Mouse (Mus musculus): ENCODE measurements at regions not wholly inside any gene's neighbourhood (a gene's known extent, or its start where the extent isn't known, plus 50 kb on each side); places are given as distances from the start of the nearest gene placed in this dataset.
A peak's percentile ranks its signal among the peaks of the same experiment; 100 is the strongest.

DNA sequence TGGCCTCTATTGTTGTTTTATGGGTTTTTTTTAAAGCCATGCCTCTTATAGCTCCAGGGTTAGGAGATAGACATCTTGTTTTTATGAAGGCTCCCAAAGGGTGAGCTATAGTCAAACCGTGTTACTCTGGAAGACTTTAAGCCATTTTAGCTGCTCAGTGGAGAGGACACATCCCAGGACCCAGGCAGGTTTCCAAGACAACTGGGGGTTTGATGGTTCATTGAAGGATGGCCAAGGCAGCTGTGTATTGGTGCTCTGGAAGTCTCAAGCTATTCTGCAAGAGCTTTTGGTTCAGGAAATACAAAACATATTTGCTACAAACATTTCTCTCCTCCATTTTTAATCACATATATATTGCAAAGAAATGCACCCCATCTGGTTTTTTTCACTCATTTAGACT, 708.7 kb downstream of the Gm826 start:
- no peak overlapping the region for H3K27ac ChIP-seq
- no peak overlapping the region for H3K4me3 ChIP-seq
- no peak overlapping the region for H3K4me2 ChIP-seq (replicated peaks)
- H3K9ac ChIP-seq, result no peak overlapping the region
- no peak for ATAC-seq (ENCODE audit: insufficient number of reproducible peaks, insufficient read depth, low FRiP score, low TSS enrichment)
- H3K36me3 ChIP-seq, result no peaks in the 10 kb centered on the region
- 55% methylated on average over 1 of the region's 1 CpGs for WGBS
- H3K27me3 ChIP-seq, result no peaks in the 10 kb centered on the region
- H3K4me1 ChIP-seq, result no peaks in the 10 kb centered on the region
- H3K9me3 ChIP-seq, result no peaks in the 10 kb centered on the region

DNA sequence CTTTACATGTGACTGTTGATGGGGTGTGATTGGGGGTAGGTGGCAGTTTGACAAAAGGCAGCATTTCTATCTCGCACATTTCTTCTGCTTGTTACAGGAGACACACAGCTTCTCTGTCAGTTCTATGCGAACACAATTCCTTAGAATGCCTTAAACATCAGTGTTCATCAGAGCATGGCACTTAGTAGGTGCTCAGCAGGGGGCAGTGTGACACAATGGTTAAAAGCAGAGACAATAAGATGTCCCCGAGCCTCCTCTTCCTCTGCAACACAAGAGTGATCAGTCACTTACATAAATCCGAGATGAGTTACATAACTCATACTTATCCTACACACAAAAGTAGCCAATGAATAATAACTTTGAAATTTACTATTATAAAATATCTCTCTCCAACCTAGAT, 688.1 kb downstream of the Gm826 start:
- WGBS, result 59% methylated on average over 4 of the region's 4 CpGs
- Histone ChIP-seq H3K27ac (no peak overlapping the region), H3K9me3 (no peaks in the 10 kb centered on the region), H3K4me1 (no peaks in the 10 kb centered on the region), H3K36me3 (no peaks in the 10 kb centered on the region), H3K9ac (no peak overlapping the region), H3K27me3 (no peaks in the 10 kb centered on the region), H3K4me3 (no peak overlapping the region), H3K4me2 (replicated peaks) (no peak overlapping the region)
- no peak for ATAC-seq (ENCODE audit: insufficient number of reproducible peaks, insufficient read depth, low FRiP score, low TSS enrichment)

DNA sequence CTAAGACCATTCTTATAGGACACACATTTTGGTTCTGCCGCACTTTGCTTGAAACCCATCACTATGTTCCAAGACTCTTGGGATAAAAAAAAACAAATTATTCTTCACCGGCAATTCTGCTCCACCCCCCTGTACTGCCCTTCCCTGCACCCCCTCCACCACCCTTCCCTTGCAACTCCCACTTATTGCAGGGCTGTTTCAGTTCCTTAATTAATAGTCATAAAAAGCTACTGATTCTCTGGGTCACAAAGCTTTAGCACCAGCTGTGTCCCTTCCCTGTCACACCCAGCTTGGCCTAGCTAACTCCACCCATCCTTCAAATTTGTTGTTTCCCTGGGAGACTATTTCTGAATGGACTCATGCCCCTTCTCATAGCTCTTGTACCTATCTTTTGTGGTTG, 687.4 kb downstream of the Gm826 start:
- no peaks in the 10 kb centered on the region for H3K9me3 ChIP-seq
- H3K27me3 ChIP-seq, result no peaks in the 10 kb centered on the region
- H3K9ac ChIP-seq, result no peak overlapping the region
- 91% methylated on average over 2 of the region's 2 CpGs for WGBS
- no peak overlapping the region for H3K27ac ChIP-seq
- H3K4me1 ChIP-seq, result no peaks in the 10 kb centered on the region
- no peak overlapping the region for H3K4me3 ChIP-seq
- no peak overlapping the region for H3K4me2 ChIP-seq (replicated peaks)
- H3K36me3 ChIP-seq, result no peaks in the 10 kb centered on the region
- no peak for ATAC-seq (ENCODE audit: insufficient number of reproducible peaks, insufficient read depth, low FRiP score, low TSS enrichment)

- H3K9ac ChIP-seq, result no peak overlapping the region
- WGBS, result 51% methylated on average over 3 of the region's 3 CpGs
- H3K36me3 ChIP-seq, result no peaks in the 10 kb centered on the region
- H3K4me2 ChIP-seq (replicated peaks), result no peak overlapping the region
- peaks cover 5% of the 10 kb centered on the region; the same call in 1 of the 2 replicates for H3K4me1 ChIP-seq
- no peak for ATAC-seq (ENCODE audit: insufficient number of reproducible peaks, insufficient read depth, low FRiP score, low TSS enrichment)
- no peak overlapping the region for H3K4me3 ChIP-seq
- H3K27me3 ChIP-seq, result no peaks in the 10 kb centered on the region
- 0 out of 2 replicates have a peak overlapping the region, but pooled peaks have one; percentile 46 for H3K27ac ChIP-seq
- no peaks in the 10 kb centered on the region for H3K9me3 ChIP-seq
These were observed 681.7 kb downstream of the Gm826 start for GRCm38 (mm10) chr2:159652243-159652642.

DNA sequence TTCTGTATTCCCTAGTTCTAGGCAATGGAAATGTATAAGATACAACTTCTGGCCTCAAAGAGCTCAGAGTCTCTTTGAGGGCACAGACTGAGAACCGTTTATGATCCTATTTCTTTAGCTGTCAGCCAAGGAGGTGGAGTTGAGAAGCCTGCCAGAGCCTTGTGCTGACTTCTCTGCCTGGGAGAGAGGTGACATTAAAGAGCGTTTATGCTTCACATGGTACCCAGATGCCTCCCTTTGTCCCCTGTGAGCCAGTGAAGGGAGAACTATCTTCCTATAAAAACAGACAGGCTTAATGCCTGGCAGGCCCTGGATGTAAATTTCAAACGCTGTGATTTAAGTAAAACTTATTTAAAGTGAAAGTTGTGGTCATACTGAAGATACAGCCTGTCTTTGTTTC, 657.1 kb downstream of the Gm826 start:
- Histone ChIP-seq H3K27ac (no peak overlapping the region), H3K27me3 (no peaks in the 10 kb centered on the region), H3K4me3 (no peak overlapping the region), H3K4me2 (replicated peaks) (no peak overlapping the region), H3K4me1 (no peaks in the 10 kb centered on the region), H3K36me3 (no peaks in the 10 kb centered on the region), H3K9me3 (no peaks in the 10 kb centered on the region), H3K9ac (no peak overlapping the region)
- WGBS, result 31% methylated on average over 3 of the region's 3 CpGs
- ATAC-seq (ENCODE audit: insufficient number of reproducible peaks, insufficient read depth, low FRiP score, low TSS enrichment), result no peak

DNA sequence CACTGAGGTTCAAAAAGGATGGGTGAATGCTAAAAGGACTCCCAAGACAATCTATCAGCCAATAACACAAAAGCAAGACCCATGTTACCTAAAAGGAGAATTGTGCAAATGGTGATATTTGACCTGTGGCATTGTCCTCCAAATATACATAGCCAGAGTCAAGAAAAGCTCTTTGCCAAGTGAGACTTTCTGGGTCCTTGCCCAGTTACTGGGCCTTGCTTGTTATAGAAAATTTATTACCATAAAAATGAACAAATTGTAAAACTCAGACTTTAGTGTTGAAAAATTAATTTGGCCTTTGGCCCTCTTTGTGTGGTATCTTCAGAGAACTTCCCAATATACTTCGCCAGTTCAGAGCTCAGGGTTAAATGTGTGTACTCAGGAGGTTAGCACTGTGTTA, 653.3 kb downstream of the Gm826 start:
- H3K9ac ChIP-seq, result no peak overlapping the region
- ATAC-seq (ENCODE audit: insufficient number of reproducible peaks, insufficient read depth, low FRiP score, low TSS enrichment), result no peak
- H3K27me3 ChIP-seq, result no peaks in the 10 kb centered on the region
- no peaks in the 10 kb centered on the region for H3K9me3 ChIP-seq
- no peak overlapping the region for H3K4me3 ChIP-seq
- H3K4me1 ChIP-seq, result no peaks in the 10 kb centered on the region
- no peak overlapping the region for H3K4me2 ChIP-seq (replicated peaks)
- no peaks in the 10 kb centered on the region for H3K36me3 ChIP-seq
- no peak overlapping the region for H3K27ac ChIP-seq
- 81% methylated on average over 1 of the region's 1 CpGs for WGBS

DNA sequence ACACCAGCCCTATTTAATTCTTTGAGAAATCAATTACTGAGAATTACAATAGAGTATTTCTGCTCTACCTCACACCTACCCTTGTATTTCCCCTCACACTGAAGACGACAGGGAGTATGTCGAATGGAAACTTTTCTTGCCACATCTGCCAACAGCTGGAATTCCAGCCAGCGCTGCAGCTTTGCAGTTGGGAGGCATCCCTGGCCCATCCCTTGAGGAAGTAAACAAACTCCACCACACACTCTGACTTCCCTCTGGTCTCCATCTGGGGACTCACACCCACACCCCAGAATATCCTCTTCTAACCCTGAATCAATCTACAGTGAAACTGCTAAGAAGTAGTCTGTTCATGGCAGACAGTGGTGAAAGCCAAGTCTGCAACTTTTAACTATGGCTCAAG, 630.9 kb downstream of the Gm826 start:
- H3K9ac ChIP-seq, result no peak overlapping the region
- no peak overlapping the region for H3K4me3 ChIP-seq
- H3K27me3 ChIP-seq, result no peaks in the 10 kb centered on the region
- no peak for ATAC-seq (ENCODE audit: insufficient number of reproducible peaks, insufficient read depth, low FRiP score, low TSS enrichment)
- no peak overlapping the region for H3K27ac ChIP-seq
- H3K4me1 ChIP-seq, result no peaks in the 10 kb centered on the region
- WGBS, result 73% methylated on average over 3 of the region's 3 CpGs
- H3K36me3 ChIP-seq, result no peaks in the 10 kb centered on the region
- no peak overlapping the region for H3K4me2 ChIP-seq (replicated peaks)
- H3K9me3 ChIP-seq, result 0 out of 2 replicates have a peak, but pooled peaks cover 4% of the 10 kb centered on the region

- H3K27ac ChIP-seq, result no peak overlapping the region
- no peaks in the 10 kb centered on the region for H3K36me3 ChIP-seq
- H3K9me3 ChIP-seq, result no peaks in the 10 kb centered on the region
- H3K4me1 ChIP-seq, result no peaks in the 10 kb centered on the region
- H3K4me2 ChIP-seq (replicated peaks), result no peak overlapping the region
- no peaks in the 10 kb centered on the region for H3K27me3 ChIP-seq
- no peak overlapping the region for H3K4me3 ChIP-seq
- no peak for ATAC-seq (ENCODE audit: insufficient number of reproducible peaks, insufficient read depth, low FRiP score, low TSS enrichment)
- no peak overlapping the region for H3K9ac ChIP-seq
- WGBS, result 80% methylated on average over 2 of the region's 2 CpGs
These were observed 625.8 kb downstream of the Gm826 start for GRCm38 (mm10) chr2:159708141-159708540.

- H3K27ac ChIP-seq, result no peak overlapping the region
- no peaks in the 10 kb centered on the region for H3K27me3 ChIP-seq
- no peak for ATAC-seq (ENCODE audit: insufficient number of reproducible peaks, insufficient read depth, low FRiP score, low TSS enrichment)
- no peak overlapping the region for H3K4me3 ChIP-seq
- H3K9me3 ChIP-seq, result no peaks in the 10 kb centered on the region
- no peak overlapping the region for H3K4me2 ChIP-seq (replicated peaks)
- no peak overlapping the region for H3K9ac ChIP-seq
- no peaks in the 10 kb centered on the region for H3K36me3 ChIP-seq
- 13% methylated on average over 3 of the region's 3 CpGs for WGBS
- peaks cover 9% of the 10 kb centered on the region for H3K4me1 ChIP-seq
These were observed 619.3 kb downstream of the Gm826 start for GRCm38 (mm10) chr2:159714633-159715032.

DNA sequence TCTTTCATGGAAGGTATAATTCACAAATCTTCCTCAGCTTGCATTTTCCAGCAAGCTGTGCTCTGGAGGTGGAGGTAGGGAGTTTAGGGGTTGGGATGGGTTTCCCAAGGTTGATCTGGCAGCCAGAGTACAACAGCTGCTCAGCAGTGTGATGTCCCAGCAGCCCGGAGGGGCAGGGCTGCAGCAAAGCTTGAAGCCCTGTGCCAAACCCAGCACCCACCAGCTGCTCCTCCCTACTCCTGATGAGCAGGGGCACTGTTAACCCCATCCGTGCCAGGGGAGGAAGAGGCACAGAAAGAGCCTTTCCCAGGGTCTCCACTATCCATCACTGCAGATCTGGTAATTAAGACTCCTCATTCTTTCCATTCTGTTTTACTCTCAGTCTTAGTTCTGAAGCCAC, 615.2 kb downstream of the Gm826 start:
- Histone ChIP-seq H3K36me3 (no peaks in the 10 kb centered on the region), H3K27ac (no peak overlapping the region), H3K4me3 (no peak overlapping the region), H3K9me3 (no peaks in the 10 kb centered on the region), H3K4me1 (peaks cover 9% of the 10 kb centered on the region), H3K27me3 (no peaks in the 10 kb centered on the region), H3K4me2 (replicated peaks) (no peak overlapping the region), H3K9ac (no peak overlapping the region)
- 45% methylated on average over 2 of the region's 2 CpGs for WGBS
- no peak for ATAC-seq (ENCODE audit: insufficient number of reproducible peaks, insufficient read depth, low FRiP score, low TSS enrichment)

- H3K4me2 ChIP-seq (replicated peaks), result no peak overlapping the region
These were observed 608.5 kb downstream of the Gm826 start for GRCm38 (mm10) chr2:159725158-159726076.

DNA sequence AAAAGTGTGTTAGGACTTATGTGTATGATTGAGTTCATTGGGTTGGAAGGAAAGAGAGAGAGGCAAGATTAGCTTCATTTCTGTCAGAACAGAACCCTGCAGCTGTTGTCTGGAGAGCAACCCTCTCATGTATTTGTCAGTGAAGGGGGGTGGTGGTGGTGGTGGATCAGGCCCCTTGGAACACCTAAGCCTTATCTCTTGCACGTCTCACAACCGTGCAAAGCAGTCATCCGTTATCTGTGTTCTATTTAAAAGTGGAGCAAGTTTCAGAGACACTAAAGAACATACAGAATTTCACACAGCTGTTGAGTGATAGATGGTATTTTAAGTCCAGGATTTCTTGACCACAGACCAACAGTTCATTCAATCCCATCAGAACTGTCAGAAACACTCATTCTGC, 604.7 kb downstream of the Gm826 start:
- 86% methylated on average over 3 of the region's 3 CpGs for WGBS
- Histone ChIP-seq H3K9me3 (no peaks in the 10 kb centered on the region), H3K4me2 (replicated peaks) (no peak overlapping the region), H3K9ac (no peak overlapping the region), H3K4me1 (peaks cover 4% of the 10 kb centered on the region; the same call in 1 of the 2 replicates), H3K27ac (no peak overlapping the region), H3K4me3 (no peak overlapping the region), H3K27me3 (no peaks in the 10 kb centered on the region), H3K36me3 (no peaks in the 10 kb centered on the region)
- ATAC-seq (ENCODE audit: insufficient number of reproducible peaks, insufficient read depth, low FRiP score, low TSS enrichment), result no peak

More at GRCm38 (mm10) chr2:159725158-159726076, 608.5 kb downstream of the Gm826 start:
- no peak; the same call in 1 of the 2 replicates for ATAC-seq (ENCODE audit: insufficient number of reproducible peaks, insufficient read depth, low FRiP score, low TSS enrichment)
- 23% methylated on average over 7 of the region's 7 CpGs for WGBS
- Histone ChIP-seq H3K36me3 (no peaks in the 10 kb centered on the region), H3K4me1 (peaks cover 4% of the 10 kb centered on the region; the same call in 1 of the 2 replicates), H3K9ac (no peak overlapping the region), H3K27ac (no peak overlapping the region; the same call in 1 of the 2 replicates), H3K9me3 (no peaks in the 10 kb centered on the region), H3K27me3 (no peaks in the 10 kb centered on the region), H3K4me3 (no peak overlapping the region)

All from embryonic facial prominence, embryonic 12.5 days (tissue).